17 mouse cellular contexts compared by ENCODE assay signal in genomic region chr2:136823751-136824716, GRCm38 (mm10).
"Had no signal": no experiment of that assay in that cellular context is flagged by ENCODE, and none has a peak within 500 bp of the region (broad histone marks: within the 10 kb centered on the region; RNA-seq: fewer than 3 reads in every experiment).

No protein-coding gene starts in this region.

- DNase-seq: kidney, adult 18-20 months; kidney, adult 9 months; kidney, postnatal 25 days; layer of hippocampus, adult 9-11 months; layer of hippocampus, postnatal 36 days; liver, embryonic 13.5 days; lung, adult 2 months; lung, postnatal 14 days; right cerebral cortex, adult 18-20 months; right cerebral cortex, postnatal 14 days; right cerebral cortex, postnatal 4 days; thymus, postnatal 25 days had no signal

- H3K27me3 ChIP-seq: liver, embryonic 13.5 days; midbrain, embryonic 13.5 days had no signal

- H3K4me3 ChIP-seq: layer of hippocampus, adult 2 months; left cerebral cortex, adult 2 months; liver, embryonic 13.5 days; midbrain, embryonic 13.5 days had no signal

- H3K4me2 ChIP-seq: liver, embryonic 13.5 days; midbrain, embryonic 13.5 days had no signal

- H3K36me3 ChIP-seq: liver, embryonic 13.5 days; midbrain, embryonic 13.5 days had no signal

- H3K27ac ChIP-seq: kidney, postnatal 0 days; layer of hippocampus, adult 2 months; left cerebral cortex, adult 2 months; liver, embryonic 13.5 days; macrophage; midbrain, embryonic 13.5 days had no signal

- H3K9me3 ChIP-seq: liver, embryonic 13.5 days; midbrain, embryonic 13.5 days had no signal

- ATAC-seq: midbrain, embryonic 13.5 days had no signal

- H3K4me1 ChIP-seq: liver, embryonic 13.5 days; midbrain, embryonic 13.5 days had no signal

- H3K9ac ChIP-seq: liver, embryonic 13.5 days; midbrain, embryonic 13.5 days had no signal
